Mouse (Mus musculus) effector memory CD4-positive, alpha-beta T cell, adult 7 months (primary cell): Measurements from ENCODE around the gene Tas2r125. TPM values are rescaled to one million over a fixed set of nuclear protein-coding genes. Genes with fewer than 3 reads are reported as not detected.

Experiments used
- polyA plus RNA-seq: library from polyadenylated mRNA; unstranded; fragments of 100-300 nt; shearing (Covaris generic); gene quantifications from one replicate; pipeline ENCODE4 v1.2.1, GENCODE M21; 2017

Tas2r125 gene
- polyA plus RNA-seq: not detected

DNA sequence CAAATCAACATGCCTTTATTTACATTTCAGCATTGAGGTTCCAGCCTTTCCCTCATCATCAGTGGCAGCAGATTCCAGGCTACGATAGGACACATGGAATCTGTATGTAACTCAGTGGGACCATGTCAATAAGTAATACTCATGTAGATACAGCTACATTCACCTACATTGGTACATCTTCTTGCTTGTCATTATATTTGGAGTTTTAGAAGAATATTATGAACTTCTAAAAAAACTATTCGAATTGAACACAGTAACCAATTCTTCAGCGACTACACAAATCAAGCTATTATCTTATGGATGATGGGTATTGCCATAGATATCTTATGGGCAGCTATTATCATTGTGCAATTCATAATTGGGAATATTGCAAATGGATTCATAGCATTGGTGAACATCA lies at the start of gene Tas2r125:
TSS of gene Tas2r125 (plus strand) at position 301 of the 400 bp plus-strand sequence.

GRCm38 (mm10) chr6:132867708-132868107 lies 41.7 kb upstream of the Tas2r125 start, which contains the start of gene Tas2r110:
Gene Tas2r110 (plus strand): TSS chr6:132868008.

DNA sequence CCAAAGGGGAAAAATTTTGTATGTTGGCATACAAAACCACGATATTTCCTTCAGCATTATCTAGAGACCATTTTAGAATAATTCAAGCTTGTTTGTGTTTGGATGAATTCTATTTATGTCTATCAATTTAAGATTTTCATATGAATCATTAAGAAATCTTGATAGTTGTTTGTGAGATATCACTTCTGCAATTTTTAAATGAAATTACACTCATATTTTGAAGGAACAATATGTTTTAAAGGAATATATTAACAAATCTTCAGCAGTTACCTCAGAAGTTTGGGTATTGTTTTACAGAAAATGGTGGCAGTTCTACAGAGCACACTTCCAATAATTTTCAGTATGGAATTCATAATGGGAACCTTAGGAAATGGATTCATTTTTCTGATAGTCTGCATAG lies 16.7 kb upstream of the Tas2r125 start, which contains the start of gene Tas2r113:
TSS of gene Tas2r113 (plus strand) at position 301 of the 400 bp plus-strand sequence.

DNA sequence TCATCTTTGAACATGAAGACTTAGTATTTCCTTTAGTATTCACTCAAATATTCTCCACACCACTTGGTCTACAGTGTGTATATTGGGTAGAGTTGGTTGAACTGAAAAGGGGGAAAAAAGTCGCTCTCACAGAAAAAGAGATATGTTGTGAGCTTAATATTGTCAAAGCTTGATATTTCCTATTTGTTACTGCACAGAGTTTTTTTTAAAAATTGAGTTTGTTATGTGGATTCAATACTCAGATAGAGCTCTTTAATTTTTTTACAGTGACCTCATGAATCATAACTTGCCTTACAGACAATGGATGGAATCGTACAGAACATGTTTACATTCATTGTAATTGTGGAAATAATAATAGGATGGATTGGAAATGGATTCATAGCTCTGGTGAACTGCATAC lies 41.4 kb downstream of the Tas2r125 start, which contains the start of gene Tas2r129:
TSS of gene Tas2r129 (plus strand) at position 301 of the 400 bp plus-strand sequence.

DNA sequence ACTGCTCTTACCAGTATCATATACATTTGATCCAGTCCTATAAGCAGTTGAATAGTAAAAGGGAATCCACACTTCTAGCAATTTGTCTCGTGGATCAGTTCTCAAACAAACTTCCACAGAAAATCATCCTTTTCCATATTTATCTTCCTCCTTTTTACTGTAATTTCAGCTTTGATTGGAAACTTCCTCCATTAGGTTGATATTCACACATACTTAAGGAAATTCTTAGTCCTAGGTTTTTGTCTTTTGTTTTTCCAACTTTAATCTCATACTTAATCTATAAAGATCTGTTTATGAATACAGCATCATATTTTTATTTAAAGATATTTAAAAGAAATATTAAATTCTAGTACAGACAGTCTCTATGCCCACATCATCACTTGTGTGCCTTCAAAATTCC lies 48.4 kb downstream of the Tas2r125 start, which contains the start of gene Tas2r131:
TSS of gene Tas2r131 (minus strand) at position 101 of the 400 bp plus-strand sequence.

Other genes with a start within 250 kb of the Tas2r125 start
- gene Tas2r121, start 208.6 kb upstream of the Tas2r125 start, polyA plus RNA-seq: not detected
- not detected for gene Tas2r122, start 197.7 kb upstream of the Tas2r125 start, polyA plus RNA-seq
- gene Tas2r115, start 171.6 kb upstream of the Tas2r125 start, polyA plus RNA-seq: not detected
- gene Tas2r124, start 154.9 kb upstream of the Tas2r125 start, polyA plus RNA-seq: not detected
- not detected for gene Tas2r102, start 147.5 kb upstream of the Tas2r125 start, polyA plus RNA-seq
- not detected for gene Tas2r136, start 131.5 kb upstream of the Tas2r125 start, polyA plus RNA-seq
- not detected for gene Tas2r117, start 106.8 kb upstream of the Tas2r125 start, polyA plus RNA-seq
- gene Tas2r123, start 62.5 kb upstream of the Tas2r125 start, polyA plus RNA-seq: not detected
- not detected for gene Tas2r116, start 54.2 kb upstream of the Tas2r125 start, polyA plus RNA-seq
- gene Tas2r110, start 41.6 kb upstream of the Tas2r125 start, polyA plus RNA-seq: not detected
- not detected for gene Tas2r113, start 16.6 kb upstream of the Tas2r125 start, polyA plus RNA-seq
- not detected for gene Tas2r129, start 41.5 kb downstream of the Tas2r125 start, polyA plus RNA-seq
- gene Tas2r131, start 48.3 kb downstream of the Tas2r125 start, polyA plus RNA-seq: not detected
- not detected for gene Tas2r109, start 71.3 kb downstream of the Tas2r125 start, polyA plus RNA-seq
- 0.55 TPM for gene Tas2r103, start 127.5 kb downstream of the Tas2r125 start, polyA plus RNA-seq
- gene Tas2r140, start 146.2 kb downstream of the Tas2r125 start, polyA plus RNA-seq: not detected
- 32.5 TPM for gene Smim10l1, start 195.3 kb downstream of the Tas2r125 start, polyA plus RNA-seq